Mouse (Mus musculus): Measurements from ENCODE around the gene Lrp8.

The Lrp8 gene

DNA sequence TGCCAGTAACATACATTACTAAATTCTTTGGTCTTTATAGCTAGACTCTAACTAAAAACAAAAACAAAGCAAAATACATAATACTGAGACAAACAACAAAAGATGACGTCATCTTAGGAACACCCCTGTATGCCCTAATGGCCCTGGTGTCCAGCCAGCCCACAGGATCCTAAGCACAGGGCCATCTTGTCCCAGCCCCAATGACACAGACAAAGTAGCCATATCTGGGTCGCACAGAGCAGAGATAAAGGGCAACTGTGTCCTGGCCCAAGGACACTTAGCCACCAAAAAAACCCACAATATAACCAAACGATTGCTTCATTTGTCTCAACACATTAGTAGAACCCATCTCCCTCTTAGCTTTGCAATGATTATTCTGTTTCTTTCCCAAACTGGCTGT lies 8.9 kb downstream of the Lrp8 start:
- DNase-seq = no peak

GRCm38 (mm10) chr4:107811716-107812330 lies 9.8 kb downstream of the Lrp8 start:
- DNase-seq = no peak

DNA sequence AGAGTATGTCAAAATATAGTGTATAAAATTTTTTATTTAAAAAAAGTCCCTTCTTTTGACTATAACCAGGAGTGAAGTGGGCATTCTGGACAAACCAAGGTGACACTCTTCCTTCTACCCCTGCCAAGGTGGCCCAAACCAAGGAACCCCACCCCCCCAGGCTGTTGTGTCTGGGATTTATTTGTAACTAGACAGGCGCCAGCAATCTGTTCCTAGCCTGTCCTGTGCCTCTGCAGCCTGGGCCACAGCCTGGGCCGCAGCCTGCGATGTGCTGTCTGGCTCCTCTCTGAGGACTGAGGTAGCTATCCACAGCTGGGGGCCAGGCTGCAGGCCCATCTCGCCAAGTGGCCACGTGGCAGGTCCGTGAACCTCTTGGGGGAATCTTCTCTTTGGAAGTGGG lies 10.3 kb downstream of the Lrp8 start:
- DNase-seq = no peak

DNA sequence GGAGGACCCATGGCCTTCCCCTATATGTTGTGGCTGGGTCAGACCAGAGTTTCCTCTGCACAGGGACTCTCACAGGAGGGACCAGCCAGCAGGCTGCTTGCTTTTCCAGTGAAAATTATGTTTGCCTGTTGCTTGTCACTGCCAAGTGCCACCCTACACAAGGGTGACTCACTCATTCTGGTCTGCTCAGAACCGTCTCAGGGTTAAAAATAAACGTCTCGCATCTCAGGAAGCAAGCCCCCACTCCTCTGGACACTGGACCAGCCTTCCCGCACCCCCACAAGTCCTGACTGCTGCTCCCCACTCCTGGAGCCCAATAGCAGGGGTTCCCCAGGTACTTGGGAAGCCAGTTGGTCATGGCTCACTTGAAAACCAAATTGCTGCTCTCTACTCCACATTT lies 14.4 kb downstream of the Lrp8 start:
- DNase-seq = no peak

- peak; percentile 58 for DNase-seq
Observed at GRCm38 (mm10) chr4:107817463-107817862, 15.4 kb downstream of the Lrp8 start.

DNA sequence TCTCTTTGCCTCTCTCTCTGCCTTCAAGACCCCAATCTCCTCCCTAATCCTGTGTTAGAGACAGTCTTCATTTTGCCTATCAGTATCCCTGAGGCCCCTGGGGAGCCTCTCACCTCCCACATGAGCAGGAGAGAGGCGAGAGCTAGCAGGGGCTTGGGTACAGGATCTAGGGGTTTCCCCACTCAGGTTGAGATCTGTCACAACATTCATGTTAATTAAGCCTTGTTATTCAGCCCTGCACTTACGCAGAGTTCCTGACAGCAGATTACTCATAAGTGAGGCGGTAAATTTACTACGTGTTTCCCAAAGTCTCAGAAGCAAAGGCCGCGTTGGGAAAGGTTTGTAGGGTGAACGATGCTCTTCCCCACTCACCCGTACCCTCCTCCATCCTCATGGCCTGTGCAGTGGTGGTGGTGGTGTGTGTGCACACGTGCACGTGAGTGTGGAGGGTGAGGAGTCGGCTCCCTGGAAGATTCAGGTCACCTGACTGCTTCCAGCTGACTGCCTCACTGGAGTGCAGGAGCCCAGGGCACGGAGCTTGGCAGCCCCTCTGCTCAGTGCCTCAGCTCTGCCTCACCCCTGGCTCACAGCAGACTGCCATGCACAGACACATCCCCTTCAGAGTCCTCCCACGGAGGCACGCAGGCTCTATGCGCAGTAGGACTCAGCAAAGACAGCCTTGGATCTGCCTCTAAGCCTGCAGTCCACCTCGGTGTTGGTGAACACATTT lies 18.1 kb downstream of the Lrp8 start:
- DNase-seq = no peak

- DNase-seq = no peak
Observed at GRCm38 (mm10) chr4:107820856-107821619, 19.0 kb downstream of the Lrp8 start.

DNA sequence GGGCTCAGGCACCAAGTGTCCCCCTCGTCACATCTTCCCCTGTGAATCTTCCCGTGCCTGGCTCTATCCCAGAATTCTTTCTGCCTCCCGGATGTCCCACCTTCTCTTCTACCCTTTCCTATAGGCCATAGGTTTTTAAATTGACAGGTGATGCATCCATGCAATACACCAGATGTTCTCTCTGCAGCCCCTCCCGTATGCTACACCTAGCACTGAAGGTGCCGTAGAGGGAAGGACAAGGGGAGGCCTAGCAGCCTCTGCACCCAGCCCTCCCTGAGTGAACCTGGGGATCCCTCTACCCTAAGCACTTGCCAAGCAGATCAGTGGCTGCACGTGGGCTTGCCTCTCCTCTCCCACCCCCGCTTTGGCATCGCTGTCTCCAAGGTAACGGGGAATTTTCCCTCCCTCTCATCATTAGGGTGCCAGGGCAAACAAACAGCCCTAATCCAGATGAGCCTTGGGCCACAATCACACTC lies 20.9 kb downstream of the Lrp8 start:
- DNase-seq = no peak

- DNase-seq = peak; percentile 51
Observed at GRCm38 (mm10) chr4:107823511-107823910, 21.4 kb downstream of the Lrp8 start.

GRCm38 (mm10) chr4:107828727-107829218 lies 26.7 kb downstream of the Lrp8 start:
- peak; percentile 62 for DNase-seq

DNA sequence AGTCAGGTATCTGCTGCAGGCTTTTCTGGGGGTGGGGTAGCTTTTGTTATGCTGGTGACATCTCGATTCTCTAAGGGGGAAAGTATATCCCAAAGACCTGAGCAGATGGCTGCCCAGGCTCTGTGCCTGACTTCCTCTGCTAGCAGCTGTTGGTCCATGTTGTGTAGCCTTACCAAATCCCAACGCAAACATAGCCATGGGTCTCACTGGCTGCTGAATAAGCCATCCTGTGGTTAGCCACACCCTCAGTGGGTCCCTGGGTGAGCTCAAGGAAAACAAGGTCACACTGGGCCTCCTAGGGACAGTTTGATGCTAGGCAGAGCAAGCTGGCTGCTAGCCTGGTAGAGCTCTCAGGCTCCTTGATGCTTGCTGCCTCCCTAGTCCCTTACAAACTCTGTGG lies 27.6 kb downstream of the Lrp8 start:
- DNase-seq = no peak

DNA sequence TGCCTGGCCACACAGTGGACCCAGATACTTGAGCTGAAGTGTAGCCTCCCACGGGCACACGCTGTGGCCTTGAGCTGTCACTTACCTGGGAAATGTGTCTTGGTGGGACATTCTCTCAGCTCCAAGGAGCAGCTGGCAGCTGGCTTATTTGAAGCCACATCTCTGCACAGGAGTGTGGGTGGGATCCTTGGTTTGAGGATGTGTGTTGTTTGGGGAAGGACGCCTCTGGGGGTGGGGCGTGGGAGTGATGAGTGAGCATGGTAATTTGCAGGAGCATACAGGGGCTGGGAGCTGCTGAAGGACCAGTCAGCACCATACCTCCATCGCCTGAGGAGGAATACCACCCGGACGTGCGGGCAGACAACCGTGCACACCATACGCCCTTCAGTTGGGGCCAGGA lies 28.1 kb downstream of the Lrp8 start:
- DNase-seq = no peak

- DNase-seq = no peak
Observed at GRCm38 (mm10) chr4:107830821-107831221, 28.8 kb downstream of the Lrp8 start.

DNA sequence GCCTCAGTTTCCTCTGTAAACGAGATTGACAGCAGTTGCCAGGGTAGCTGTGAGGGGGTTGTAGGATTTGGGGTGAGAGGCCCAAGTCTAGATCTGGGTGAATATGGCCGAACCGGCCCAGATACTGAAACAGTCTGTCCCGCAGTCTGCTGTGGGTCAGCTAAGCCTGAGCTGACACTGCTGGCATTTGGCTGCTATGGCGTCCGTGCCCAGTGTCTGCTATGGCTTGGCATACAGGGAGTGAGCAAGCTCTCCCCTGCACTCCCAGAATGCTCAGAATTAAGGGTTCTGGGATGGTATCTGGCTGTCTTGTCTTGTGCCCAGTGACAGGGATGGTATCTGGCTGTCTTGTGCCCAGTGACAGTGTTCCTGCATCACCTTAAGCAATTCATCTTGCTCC lies 29.6 kb downstream of the Lrp8 start:
- DNase-seq = no peak

GRCm38 (mm10) chr4:107833525-107833924 lies 31.5 kb downstream of the Lrp8 start:
- DNase-seq = no peak

- no peak for DNase-seq
Observed at GRCm38 (mm10) chr4:107834643-107835314, 32.7 kb downstream of the Lrp8 start.

- no peak for DNase-seq
Observed at GRCm38 (mm10) chr4:107835508-107835909, 33.4 kb downstream of the Lrp8 start.

GRCm38 (mm10) chr4:107836758-107837157 lies 34.7 kb downstream of the Lrp8 start:
- peak; percentile 81 for DNase-seq

DNA sequence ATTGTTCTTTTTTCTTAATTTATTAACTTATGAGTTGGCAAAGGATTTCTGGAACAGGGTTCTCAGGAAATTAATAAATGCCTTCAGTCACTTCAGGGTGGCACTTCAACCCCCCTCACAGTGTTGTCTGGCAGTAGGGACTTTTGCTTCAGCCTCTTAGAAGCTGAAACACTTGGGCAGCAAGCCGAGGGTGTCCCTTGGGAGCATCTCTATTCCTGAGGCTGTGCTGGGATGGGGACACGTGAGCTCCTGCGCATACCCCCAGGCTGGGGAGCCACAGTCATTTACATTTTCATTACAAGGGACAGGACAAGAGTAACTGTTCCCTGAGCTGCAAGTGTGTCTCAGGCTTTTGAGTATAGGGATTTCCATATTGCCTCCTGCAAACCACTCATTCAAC lies 35.8 kb downstream of the Lrp8 start:
- no peak for DNase-seq

GRCm38 (mm10) chr4:107843687-107844086 lies 41.6 kb downstream of the Lrp8 start:
- no peak for DNase-seq

DNA sequence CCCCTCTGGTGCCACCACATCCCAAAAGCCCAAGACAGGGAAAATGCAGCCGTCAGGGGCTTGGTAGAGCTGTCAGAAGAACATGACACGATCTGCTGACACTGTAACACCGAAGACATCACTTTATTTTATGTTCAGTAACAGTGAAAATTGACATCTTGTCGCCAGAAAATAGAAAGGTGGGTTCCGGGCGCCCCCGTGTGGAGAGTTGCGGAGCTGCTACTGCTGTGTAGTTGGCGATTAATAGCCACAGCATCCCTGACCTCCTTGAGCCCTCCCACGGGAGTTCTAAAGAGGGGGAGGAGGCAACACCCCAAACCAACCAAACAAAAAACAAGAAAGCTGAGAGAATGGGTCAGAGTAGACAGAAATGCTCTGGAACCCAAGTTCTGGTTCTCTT lies 42.9 kb downstream of the Lrp8 start:
- peak; percentile 90 for DNase-seq

GRCm38 (mm10) chr4:107846795-107847194 lies 44.7 kb downstream of the Lrp8 start:
- no peak for DNase-seq

DNA sequence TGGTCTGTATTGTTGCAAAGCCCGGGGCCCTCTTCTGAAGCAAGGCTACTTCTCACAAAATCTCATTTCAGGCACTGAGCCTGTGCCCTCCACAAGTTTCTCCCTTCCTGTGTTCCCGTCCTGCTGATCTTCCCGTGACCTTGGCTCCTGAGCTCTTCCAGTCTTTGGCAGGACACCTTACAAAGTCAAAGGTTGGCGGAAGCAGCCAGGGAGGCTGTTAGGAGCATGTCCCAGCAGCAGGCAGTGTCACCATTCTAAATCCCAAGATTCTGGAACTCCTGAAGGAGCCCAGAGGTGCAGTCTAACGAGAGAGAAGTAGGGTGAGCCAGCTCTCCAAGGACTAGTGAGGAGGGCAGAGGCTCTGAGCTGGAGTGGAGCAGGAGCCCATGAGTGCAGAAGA lies 46.5 kb downstream of the Lrp8 start:
- no peak for DNase-seq

Data from right cerebral cortex, postnatal 4 days (tissue).